Mouse (Mus musculus): ENCODE measurements at regions not wholly inside any gene's neighbourhood (a gene's known extent, or its start where the extent isn't known, plus 50 kb on each side); places are given as distances from the start of the nearest gene placed in this dataset.

- Histone ChIP-seq H3K4me3 (replicated peaks) (no peak overlapping the region), H3K27me3 (replicated peaks) (no peaks in the 10 kb centered on the region), H3K9ac (replicated peaks) (no peak overlapping the region), H3K4me1 (no peaks in the 10 kb centered on the region), H3K4me2 (no peak overlapping the region), H3K36me3 (no peaks in the 10 kb centered on the region), H3K9me3 (replicated peaks) (no peaks in the 10 kb centered on the region), H3K27ac (replicated peaks) (no peak overlapping the region)
- ATAC-seq (ENCODE audit: low FRiP score), result no peak
- WGBS, result 81% methylated on average over 3 of the region's 3 CpGs
These were observed 120.5 kb upstream of the Smarca2 start for GRCm38 (mm10) chr19:26484322-26484721.

DNA sequence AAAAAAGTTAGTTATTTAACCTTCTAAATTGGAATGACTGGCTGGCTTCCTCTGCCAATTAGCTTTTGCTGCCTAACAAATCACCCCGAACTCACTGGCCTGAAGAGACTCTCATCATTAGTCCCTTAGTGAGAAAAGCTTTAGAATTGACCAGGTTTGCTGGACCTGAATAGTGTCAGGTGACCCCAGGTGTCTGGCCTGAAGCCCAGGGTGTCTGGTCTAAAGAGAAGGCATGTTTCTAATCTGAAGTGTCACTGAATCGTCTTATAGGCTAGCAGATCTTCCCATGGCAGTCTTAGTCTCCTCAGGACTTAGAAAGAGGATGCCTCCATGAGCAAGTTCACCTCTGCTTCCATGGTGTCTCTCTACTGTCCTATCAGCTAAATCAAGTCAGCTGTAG lies 112.0 kb upstream of the Smarca2 start:
- ATAC-seq (ENCODE audit: low FRiP score), result no peak
- Histone ChIP-seq H3K27ac (replicated peaks) (no peak overlapping the region), H3K9ac (replicated peaks) (no peak overlapping the region), H3K4me1 (no peaks in the 10 kb centered on the region), H3K4me2 (no peak overlapping the region), H3K36me3 (no peaks in the 10 kb centered on the region), H3K9me3 (replicated peaks) (no peaks in the 10 kb centered on the region), H3K27me3 (replicated peaks) (no peaks in the 10 kb centered on the region), H3K4me3 (replicated peaks) (no peak overlapping the region)
- WGBS, result 77% methylated on average over 2 of the region's 2 CpGs

- no peak overlapping the region for H3K4me2 ChIP-seq
- no peak overlapping the region for H3K4me3 ChIP-seq (replicated peaks)
- no peaks in the 10 kb centered on the region for H3K27me3 ChIP-seq (replicated peaks)
- H3K4me1 ChIP-seq, result no peaks in the 10 kb centered on the region
- no peak for ATAC-seq (ENCODE audit: low FRiP score)
- H3K9me3 ChIP-seq (replicated peaks), result no peaks in the 10 kb centered on the region
- H3K36me3 ChIP-seq, result no peaks in the 10 kb centered on the region
- H3K9ac ChIP-seq (replicated peaks), result no peak overlapping the region
- H3K27ac ChIP-seq (replicated peaks), result no peak overlapping the region
These were observed 103.8 kb upstream of the Smarca2 start for GRCm38 (mm10) chr19:26501064-26501463.

GRCm38 (mm10) chr19:26504027-26504426 lies 100.8 kb upstream of the Smarca2 start:
- H3K9me3 ChIP-seq (replicated peaks), result no peaks in the 10 kb centered on the region
- WGBS, result 96% methylated on average over 2 of the region's 2 CpGs
- H3K27ac ChIP-seq (replicated peaks), result no peak overlapping the region
- H3K4me1 ChIP-seq, result peaks cover 11% of the 10 kb centered on the region
- no peaks in the 10 kb centered on the region for H3K27me3 ChIP-seq (replicated peaks)
- no peak overlapping the region for H3K4me2 ChIP-seq
- H3K4me3 ChIP-seq (replicated peaks), result no peak overlapping the region
- no peak for ATAC-seq (ENCODE audit: low FRiP score)
- no peak overlapping the region for H3K9ac ChIP-seq (replicated peaks)
- H3K36me3 ChIP-seq, result no peaks in the 10 kb centered on the region

DNA sequence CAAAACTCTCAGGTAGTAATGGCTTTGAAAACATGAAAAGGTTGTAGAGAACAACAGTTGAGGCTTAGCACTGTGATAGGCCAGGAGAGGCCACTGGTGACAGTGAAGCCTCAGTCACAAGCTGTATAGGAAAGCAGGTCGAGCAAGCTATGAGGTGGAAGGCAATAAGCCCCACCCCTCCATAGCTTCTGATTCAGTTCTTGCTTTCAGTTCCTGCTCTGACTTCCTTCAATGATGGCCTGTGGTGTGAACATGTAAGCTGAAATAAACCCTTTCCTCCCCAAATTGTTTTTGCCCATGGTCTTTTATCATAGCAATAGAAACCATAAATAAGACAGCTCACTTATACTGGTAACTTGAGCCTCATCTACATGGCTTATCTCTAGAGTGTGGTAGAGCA lies 98.0 kb upstream of the Smarca2 start:
- Histone ChIP-seq H3K9ac (replicated peaks) (no peak overlapping the region), H3K4me3 (replicated peaks) (no peak overlapping the region), H3K27me3 (replicated peaks) (no peaks in the 10 kb centered on the region), H3K4me2 (no peak overlapping the region), H3K9me3 (replicated peaks) (no peaks in the 10 kb centered on the region), H3K36me3 (no peaks in the 10 kb centered on the region), H3K4me1 (peaks cover 11% of the 10 kb centered on the region), H3K27ac (replicated peaks) (no peak overlapping the region)
- WGBS, result 69% methylated on average over 1 of the region's 1 CpGs
- ATAC-seq (ENCODE audit: low FRiP score), result no peak

- H3K4me3 ChIP-seq (replicated peaks), result no peak overlapping the region
- H3K27ac ChIP-seq (replicated peaks), result peak overlapping the region; percentile 60; the same call in 1 of the 2 replicates
- peak overlapping the region; percentile 44 for H3K4me2 ChIP-seq
- WGBS, result 66% methylated on average over 11 of the region's 11 CpGs
- no peak overlapping the region for H3K9ac ChIP-seq (replicated peaks)
- no peaks in the 10 kb centered on the region for H3K9me3 ChIP-seq (replicated peaks)
- H3K36me3 ChIP-seq, result no peaks in the 10 kb centered on the region
- H3K4me1 ChIP-seq, result peaks cover 11% of the 10 kb centered on the region
- no peaks in the 10 kb centered on the region for H3K27me3 ChIP-seq (replicated peaks)
- no peak for ATAC-seq (ENCODE audit: low FRiP score)
These were observed 96.9 kb upstream of the Smarca2 start for GRCm38 (mm10) chr19:26507986-26508385.

DNA sequence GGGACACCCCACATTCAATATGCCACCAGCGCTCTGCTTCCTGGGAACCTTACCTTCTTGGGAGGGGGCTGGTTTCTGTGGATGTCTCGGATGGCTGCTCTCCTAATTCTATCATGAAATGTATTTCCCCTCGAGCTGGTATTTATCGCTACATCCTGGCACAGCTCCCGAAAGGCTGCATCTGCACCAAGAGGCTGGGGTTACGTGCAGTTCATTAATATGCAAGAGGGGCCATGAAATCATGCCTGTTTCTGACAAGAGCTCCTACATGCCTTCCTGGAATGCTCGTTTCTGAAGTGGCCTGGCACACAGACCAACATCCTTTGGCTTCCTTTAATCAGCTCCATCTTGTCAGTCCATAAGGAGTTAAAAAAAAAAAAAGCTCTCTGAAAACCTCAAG lies 96.2 kb upstream of the Smarca2 start:
- Histone ChIP-seq H3K27me3 (replicated peaks) (no peaks in the 10 kb centered on the region), H3K9me3 (replicated peaks) (no peaks in the 10 kb centered on the region), H3K27ac (replicated peaks) (peak overlapping the region; percentile 60), H3K4me1 (peaks cover 11% of the 10 kb centered on the region), H3K4me2 (peak overlapping the region; percentile 44), H3K9ac (replicated peaks) (0 out of 2 replicates have a peak overlapping the region, but pooled peaks have one; percentile 20), H3K36me3 (no peaks in the 10 kb centered on the region), H3K4me3 (replicated peaks) (no peak overlapping the region)
- WGBS, result 21% methylated on average over 7 of the region's 7 CpGs
- peak; percentile 42; the same call in 1 of the 2 replicates for ATAC-seq (ENCODE audit: low FRiP score)

- no peaks in the 10 kb centered on the region for H3K27me3 ChIP-seq (replicated peaks)
- H3K9me3 ChIP-seq (replicated peaks), result no peaks in the 10 kb centered on the region
- peaks cover 11% of the 10 kb centered on the region for H3K4me1 ChIP-seq
- no peak overlapping the region for H3K4me2 ChIP-seq
- 55% methylated on average over 2 of the region's 2 CpGs for WGBS
- no peaks in the 10 kb centered on the region for H3K36me3 ChIP-seq
- no peak overlapping the region for H3K4me3 ChIP-seq (replicated peaks)
- ATAC-seq (ENCODE audit: low FRiP score), result 0 out of 2 replicates have a peak, but pooled peaks have one; percentile 51
- peak overlapping the region; percentile 67; the same call in 1 of the 2 replicates for H3K27ac ChIP-seq (replicated peaks)
- H3K9ac ChIP-seq (replicated peaks), result no peak overlapping the region
These were observed 95.6 kb upstream of the Smarca2 start for GRCm38 (mm10) chr19:26509240-26509639.

- Histone ChIP-seq H3K4me2 (no peak overlapping the region), H3K27ac (replicated peaks) (peak overlapping the region; percentile 67), H3K27me3 (replicated peaks) (no peaks in the 10 kb centered on the region), H3K9ac (replicated peaks) (no peak overlapping the region), H3K4me3 (replicated peaks) (no peak overlapping the region), H3K36me3 (no peaks in the 10 kb centered on the region), H3K4me1 (peaks cover 11% of the 10 kb centered on the region), H3K9me3 (replicated peaks) (no peaks in the 10 kb centered on the region)
- ATAC-seq (ENCODE audit: low FRiP score), result no peak
- WGBS, result 88% methylated on average over 12 of the region's 12 CpGs
These were observed 94.7 kb upstream of the Smarca2 start for GRCm38 (mm10) chr19:26510185-26510584.

- no peak overlapping the region for H3K4me2 ChIP-seq
- no peak overlapping the region for H3K9ac ChIP-seq (replicated peaks)
- H3K27me3 ChIP-seq (replicated peaks), result no peaks in the 10 kb centered on the region
- ATAC-seq (ENCODE audit: low FRiP score), result no peak
- peaks cover 11% of the 10 kb centered on the region for H3K4me1 ChIP-seq
- no peaks in the 10 kb centered on the region for H3K36me3 ChIP-seq
- H3K4me3 ChIP-seq (replicated peaks), result no peak overlapping the region
- no peak overlapping the region for H3K27ac ChIP-seq (replicated peaks)
- 94% methylated on average over 3 of the region's 3 CpGs for WGBS
- H3K9me3 ChIP-seq (replicated peaks), result no peaks in the 10 kb centered on the region
These were observed 94.0 kb upstream of the Smarca2 start for GRCm38 (mm10) chr19:26510887-26511286.

DNA sequence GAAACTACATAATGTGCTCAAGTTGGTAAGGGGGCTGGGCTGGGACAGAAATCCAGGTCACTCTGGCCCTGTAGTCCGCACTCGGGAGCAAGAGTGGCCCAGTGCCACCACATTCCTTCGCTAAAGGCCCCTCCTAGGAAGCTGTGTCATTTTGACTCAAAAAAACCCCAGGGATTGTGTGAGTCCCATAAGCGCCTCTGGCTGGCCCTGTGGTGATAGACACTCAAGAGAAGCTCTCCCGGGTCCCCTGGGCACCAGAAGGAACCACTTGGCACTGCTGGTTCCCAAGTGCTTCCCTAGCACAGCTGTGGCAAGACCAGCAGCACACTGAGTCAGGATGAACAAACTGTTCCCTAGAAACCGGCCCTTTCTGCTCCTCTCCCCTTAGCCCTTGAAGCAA lies 93.1 kb upstream of the Smarca2 start:
- 82% methylated on average over 6 of the region's 6 CpGs for WGBS
- Histone ChIP-seq H3K4me3 (replicated peaks) (no peak overlapping the region), H3K27me3 (replicated peaks) (no peaks in the 10 kb centered on the region), H3K27ac (replicated peaks) (no peak overlapping the region), H3K4me1 (peaks cover 11% of the 10 kb centered on the region), H3K9me3 (replicated peaks) (no peaks in the 10 kb centered on the region), H3K4me2 (no peak overlapping the region), H3K36me3 (no peaks in the 10 kb centered on the region), H3K9ac (replicated peaks) (no peak overlapping the region)
- ATAC-seq (ENCODE audit: low FRiP score), result no peak

DNA sequence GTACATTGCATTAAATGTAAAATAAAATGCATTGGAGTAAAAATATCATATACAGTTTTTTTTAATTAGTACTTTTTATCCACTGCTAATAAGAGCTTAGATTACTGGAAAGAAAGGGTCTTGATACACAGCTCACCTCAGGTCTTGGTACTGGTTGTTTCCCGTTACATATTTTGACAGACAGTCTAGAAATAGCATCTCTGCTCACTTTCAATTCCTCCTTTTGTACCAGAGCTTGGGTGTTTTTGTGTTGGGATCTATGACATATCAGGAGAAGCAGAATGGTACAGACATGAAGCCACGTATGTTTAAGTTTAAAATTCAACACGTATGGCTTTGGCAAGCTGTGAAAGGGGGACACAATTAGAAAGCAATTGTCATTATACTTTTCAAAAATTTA lies 80.3 kb upstream of the Smarca2 start:
- H3K27me3 ChIP-seq (replicated peaks), result no peaks in the 10 kb centered on the region
- WGBS, result 88% methylated on average over 3 of the region's 3 CpGs
- H3K36me3 ChIP-seq, result no peaks in the 10 kb centered on the region
- H3K9me3 ChIP-seq (replicated peaks), result no peaks in the 10 kb centered on the region
- no peaks in the 10 kb centered on the region for H3K4me1 ChIP-seq
- no peak overlapping the region for H3K4me3 ChIP-seq (replicated peaks)
- no peak overlapping the region for H3K4me2 ChIP-seq
- H3K9ac ChIP-seq (replicated peaks), result no peak overlapping the region
- no peak overlapping the region for H3K27ac ChIP-seq (replicated peaks)
- no peak for ATAC-seq (ENCODE audit: low FRiP score)

GRCm38 (mm10) chr19:26531390-26531789 lies 73.5 kb upstream of the Smarca2 start:
- 82% methylated on average over 4 of the region's 4 CpGs for WGBS
- Histone ChIP-seq H3K36me3 (no peaks in the 10 kb centered on the region), H3K4me2 (no peak overlapping the region), H3K9ac (replicated peaks) (no peak overlapping the region), H3K9me3 (replicated peaks) (no peaks in the 10 kb centered on the region), H3K4me1 (peaks cover 16% of the 10 kb centered on the region), H3K27me3 (replicated peaks) (no peaks in the 10 kb centered on the region), H3K4me3 (replicated peaks) (no peak overlapping the region), H3K27ac (replicated peaks) (no peak overlapping the region)
- no peak for ATAC-seq (ENCODE audit: low FRiP score)

Measured in neural tube, embryonic 15.5 days (tissue).